Mouse (Mus musculus) heart, postnatal 0 days (tissue): Measurements from ENCODE around the gene Emilin1.

Source experiments
- CTCF ChIP-seq: IDR thresholded peaks from 2 replicates; pipeline ENCODE4 v1.5.1; 2016; ENCODE audit warnings: antibody characterized with exemption, control low read depth, low read depth
- EP300 ChIP-seq: IDR thresholded peaks from 2 replicates; pipeline ENCODE4 v1.6.1; 2016; ENCODE audit warnings: antibody characterized with exemption, low read depth

DNA sequence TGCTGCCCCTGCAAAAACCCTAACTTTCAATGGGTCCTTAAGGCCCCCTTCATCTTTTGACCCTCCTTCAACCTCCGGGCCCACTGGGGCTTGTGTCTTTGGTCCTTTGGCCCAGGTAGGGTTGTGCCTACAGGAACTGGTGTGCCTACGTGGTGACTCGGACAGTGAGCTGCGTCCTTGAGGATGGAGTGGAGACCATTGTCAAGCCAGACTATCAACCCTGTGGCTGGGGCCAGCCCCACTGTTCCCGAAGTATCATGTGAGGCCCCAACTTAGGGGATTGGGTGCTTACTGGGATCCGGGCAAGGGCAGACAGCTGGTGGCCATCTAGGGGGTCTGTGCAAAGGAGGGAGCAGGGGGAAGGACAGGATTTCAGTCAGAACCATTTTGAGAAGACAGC is 1.6 kb downstream of the Emilin1 start:
- TF ChIP-seq CTCF (no peak), EP300 (no peak)
